ENCODE assay signal across 8 mouse cellular contexts in genomic region chr14:62836926-62837640, GRCm38 (mm10). TPM values are rescaled to one million over a fixed set of nuclear protein-coding genes. Genes with fewer than 3 reads are reported as not detected.
DNase-seq lines count a peak whose midpoint lies in the region; ATAC-seq and TF ChIP-seq lines count a peak whose summit lies in the region.

No protein-coding gene starts in this region.

- ATAC-seq in forebrain, postnatal 0 days = peak; percentile 96
- ATAC-seq in lung, embryonic 15.5 days (ENCODE audit: borderline replicate concordance, extremely low read depth, low FRiP score, low TSS enrichment) = peak; percentile 96

- no peaks in the 10 kb centered on the region; the same call in 1 of the 2 replicates for H3K79me2 ChIP-seq in MEL (ENCODE audit: control insufficient read depth, insufficient read depth, low read length, poor library complexity)

- peaks cover 0 to 19% of the 10 kb centered on the region in 2 experiments; a peak in 2 of 4 replicates for H3K36me3 ChIP-seq in MEL (ENCODE audit: control insufficient read depth in 1 of 2, insufficient read depth in 2 of 2, low read length in 2 of 2)
- no peaks in the 10 kb centered on the region for H3K36me3 ChIP-seq in forebrain, postnatal 0 days (ENCODE audit: insufficient read depth)
- H3K36me3 ChIP-seq in lung, embryonic 15.5 days = no peaks in the 10 kb centered on the region

- H3K9ac ChIP-seq in MEL (ENCODE audit: control insufficient read depth, low read depth, low read length, poor library complexity, severe bottlenecking) = peak overlapping the region; percentile 61
- H3K9ac ChIP-seq in forebrain, postnatal 0 days = peak overlapping the region; percentile 51
- H3K9ac ChIP-seq in lung, embryonic 15.5 days = peak overlapping the region; percentile 17

- no peaks in the 10 kb centered on the region for H3K9me3 ChIP-seq in MEL (replicated peaks; ENCODE audit: insufficient read depth, low read length)
- H3K9me3 ChIP-seq in forebrain, postnatal 0 days (ENCODE audit: low read length) = no peaks in the 10 kb centered on the region
- H3K9me3 ChIP-seq in lung, embryonic 15.5 days = no peaks in the 10 kb centered on the region

- peak; percentile 72 to 94 (median 78) for TF ChIP-seq CTCF in MEL (IDR thresholded peaks at IDR 0.05 in 2 of 3, conservative IDR thresholded peaks at IDR 0.05 in 1 of 3; ENCODE audit: control insufficient read depth in 1 of 3, insufficient read depth in 1 of 3, low read depth in 2 of 3, low read length in 3 of 3, poor library complexity in 1 of 3, severe bottlenecking in 1 of 3)
- TF ChIP-seq CTCF in cerebellum, adult 2 months (IDR thresholded peaks at IDR 0.05; ENCODE audit: borderline replicate concordance, insufficient read depth, low read depth, low read length) = peak; percentile 93
- peak; percentile 96 for TF ChIP-seq CTCF in forebrain, postnatal 0 days (IDR thresholded peaks at IDR 0.05; ENCODE audit: low read depth)

- H3K4me2 ChIP-seq in forebrain, postnatal 0 days (ENCODE audit: low read depth) = peak overlapping the region; percentile 56
- peak overlapping the region; percentile 58 for H3K4me2 ChIP-seq in lung, embryonic 15.5 days

- H3K27me3 ChIP-seq in MEL (ENCODE audit: control insufficient read depth in 1 of 2, insufficient read depth in 2 of 2, low read length in 2 of 2) = no peaks in the 10 kb centered on the region
- H3K27me3 ChIP-seq in cerebellum, adult 2 months (ENCODE audit: control insufficient read depth, insufficient read depth, low read length) = no peaks in the 10 kb centered on the region
- H3K27me3 ChIP-seq in forebrain, postnatal 0 days (ENCODE audit: insufficient read depth, low read length) = no peaks in the 10 kb centered on the region
- H3K27me3 ChIP-seq in lung, embryonic 15.5 days = no peaks in the 10 kb centered on the region

- H3K4me1 ChIP-seq in MEL (ENCODE audit: control insufficient read depth in 1 of 2, insufficient read depth in 2 of 2, low read length in 2 of 2) = peaks cover 3 to 18% of the 10 kb centered on the region in 2 experiments
- 0 out of 2 replicates have a peak, but pooled peaks cover 2% of the 10 kb centered on the region for H3K4me1 ChIP-seq in cerebellum, adult 2 months (ENCODE audit: control insufficient read depth, insufficient read depth, low read length)
- peaks cover 7% of the 10 kb centered on the region; the same call in 1 of the 2 replicates for H3K4me1 ChIP-seq in forebrain, postnatal 0 days (ENCODE audit: insufficient read depth)
- H3K4me1 ChIP-seq in lung, embryonic 15.5 days = peaks cover 11% of the 10 kb centered on the region

- DNase-seq in MEL (ENCODE audit: low read depth, low spot score) = peak; percentile 99
- DNase-seq in cerebellum, adult 2 months = peak; percentile 98 to 99
- peak; percentile 99 for DNase-seq in forebrain, postnatal 0 days
- DNase-seq in heart, postnatal 4 days = peak; percentile 98
- peak; percentile 98 to 99 for DNase-seq in layer of hippocampus, adult 8-10 months (ENCODE audit: low spot score in 2 of 2)
- peak; percentile 99 for DNase-seq in ovary, adult 18-20 months (ENCODE audit: low spot score)
- DNase-seq in thymus, postnatal 10 days (ENCODE audit: low spot score in 2 of 2) = peak; percentile 97 to 98

- H3K4me3 ChIP-seq in MEL (ENCODE audit: control insufficient read depth in 1 of 2, insufficient read depth in 1 of 2, low read depth in 2 of 2, low read length in 2 of 2) = peak overlapping the region; percentile 62 to 64
- peak overlapping the region; percentile 53 for H3K4me3 ChIP-seq in cerebellum, adult 2 months (replicated peaks; ENCODE audit: insufficient read depth, low read depth, low read length)
- peak overlapping the region; percentile 92 for H3K4me3 ChIP-seq in forebrain, postnatal 0 days (ENCODE audit: low read depth, low read length)
- H3K4me3 ChIP-seq in lung, embryonic 15.5 days = peak overlapping the region; percentile 87

- H3K27ac ChIP-seq in MEL (ENCODE audit: control insufficient read depth, low read depth, low read length) = peak overlapping the region; percentile 62
- no peak overlapping the region for H3K27ac ChIP-seq in cerebellum, adult 2 months (ENCODE audit: insufficient read depth, low read length)
- peak overlapping the region; percentile 81 for H3K27ac ChIP-seq in forebrain, postnatal 0 days (ENCODE audit: low read depth, low read length)
- H3K27ac ChIP-seq in lung, embryonic 15.5 days = peak overlapping the region; percentile 34

- WGBS in cerebellum, adult 2 months = under 1% methylated on average over 37 of the region's 37 CpGs
- under 1% methylated on average over 37 of the region's 37 CpGs for WGBS in forebrain, postnatal 0 days
- under 1% methylated on average over 37 of the region's 37 CpGs for WGBS in lung, embryonic 15.5 days

- no peak for TF ChIP-seq EP300 in MEL (IDR thresholded peaks at IDR 0.05; ENCODE audit: low read depth in 1 of 2, low read length in 2 of 2)

- TF ChIP-seq POLR2A in MEL (IDR thresholded peaks at IDR 0.05; ENCODE audit: control insufficient read depth in 1 of 2, insufficient read depth in 1 of 2, low read depth in 1 of 2, low read length in 2 of 2, poor library complexity in 1 of 2) = peak in 1 of 2 experiments; percentile 53; a peak in 2 of 4 replicates
- peak; percentile 31; the same call in 1 of the 2 replicates for TF ChIP-seq POLR2A in cerebellum, adult 2 months (IDR thresholded peaks at IDR 0.05; ENCODE audit: borderline replicate concordance, insufficient read depth, low read length)

- peak; percentile 33 for TF ChIP-seq RAD21 in MEL (IDR thresholded peaks at IDR 0.05; ENCODE audit: low read depth, low read length)

TF ChIP-seq in MEL, 35 proteins besides CTCF, POLR2A, EP300 and RAD21:
- TF ChIP-seq MXI1 (IDR thresholded peaks at IDR 0.05; ENCODE audit: low read depth, low read length) (peak; percentile 67; the same call in 1 of the 2 replicates), ZNF384 (IDR thresholded peaks at IDR 0.05; ENCODE audit: low read depth, low read length) (peak; percentile 98), ZMIZ1 (IDR thresholded peaks at IDR 0.05; ENCODE audit: low read depth, low read length) (no peak), ELF1 (IDR thresholded peaks at IDR 0.05; ENCODE audit: low read depth, low read length) (peak; percentile 90; the same call in 1 of the 2 replicates), TBP (IDR thresholded peaks at IDR 0.05; ENCODE audit: low read depth, low read length) (no peak), POLR2AphosphoS5 (IDR thresholded peaks at IDR 0.05; ENCODE audit: borderline replicate concordance, low read depth, low read length) (no peak), NELFE (IDR thresholded peaks at IDR 0.05; ENCODE audit: low read depth, low read length) (peak; percentile 32), USF2 (IDR thresholded peaks at IDR 0.05; ENCODE audit: borderline replicate concordance in 1 of 2, insufficient read depth in 1 of 2, low read depth in 1 of 2, low read length in 2 of 2) (no peak), CHD1 (IDR thresholded peaks at IDR 0.05; ENCODE audit: low read depth, low read length) (no peak), MYC (IDR thresholded peaks at IDR 0.05; ENCODE audit: low read depth, low read length) (peak; percentile 89), CHD2 (IDR thresholded peaks at IDR 0.05; ENCODE audit: low read length) (no peak), TCF12 (IDR thresholded peaks at IDR 0.05; ENCODE audit: low read depth, low read length) (no peak), NRF1 (IDR thresholded peaks at IDR 0.05; ENCODE audit: insufficient read depth, low read depth, low read length, poor library complexity, severe bottlenecking) (peak; percentile 85), ZC3H11A (IDR thresholded peaks at IDR 0.05; ENCODE audit: low read depth, low read length) (no peak), ZKSCAN1 (IDR thresholded peaks at IDR 0.05; ENCODE audit: low read depth, low read length) (no peak), ETS1 (IDR thresholded peaks at IDR 0.05; ENCODE audit: low read depth, low read length) (peak; percentile 67), USF1 (IDR thresholded peaks at IDR 0.05; ENCODE audit: low read depth, low read length) (peak; percentile 46), RCOR1 (IDR thresholded peaks at IDR 0.05; ENCODE audit: low read depth, low read length) (no peak; the same call in 1 of the 2 replicates), JUND (IDR thresholded peaks at IDR 0.05; ENCODE audit: low read depth, low read length) (peak; percentile 87), HCFC1 (IDR thresholded peaks at IDR 0.05; ENCODE audit: low read depth, low read length) (peak; percentile 98), GABPA (IDR thresholded peaks at IDR 0.05; ENCODE audit: low read depth, low read length) (no peak), POLR2AphosphoS2 (IDR thresholded peaks at IDR 0.05; ENCODE audit: low read length) (no peak), MEF2A (IDR thresholded peaks at IDR 0.05; ENCODE audit: extremely low read depth, insufficient replicate concordance, low read depth, low read length, poor library complexity, severe bottlenecking) (0 out of 2 replicates have a peak, but pooled peaks have one; percentile 28), MAX (IDR thresholded peaks at IDR 0.05; ENCODE audit: low read length) (no peak; the same call in none of the 2 replicates), SMC3 (IDR thresholded peaks at IDR 0.05; ENCODE audit: low read depth, low read length) (peak; percentile 29; the same call in 1 of the 2 replicates), KAT2A (conservative IDR thresholded peaks at IDR 0.05; ENCODE audit: low read depth, low read length) (peak; percentile 87), MAZ (IDR thresholded peaks at IDR 0.05; ENCODE audit: low read depth, low read length) (peak; percentile 81; the same call in 1 of the 2 replicates), SIN3A (IDR thresholded peaks at IDR 0.05; ENCODE audit: low read length) (peak; percentile 91)
TF ChIP-seq in MEL: peak in this region for 15.

RNA-seq across cellular contexts. Expression of gene Wdfy2, which starts 0.4 kb away (rescaled TPM):
- total RNA-seq in MEL (2012; rRNA removed) = 2.7 and 3.3 TPM in 2 replicates
- polyA plus RNA-seq in MEL (2012; ENCODE audit: insufficient read depth in 1 of 2, insufficient read length in 2 of 2, low read depth in 1 of 2, low replicate concordance in 2 of 2, missing spikeins in 1 of 2) = 1 to 10 TPM in 1 of 2 experiments, not detected in 1; 4.1 TPM
- 15.1 and 15.8 TPM in 2 replicates for polyA plus RNA-seq in cerebellum, adult 2 months (2012; rRNA removed)
- total RNA-seq in forebrain, postnatal 0 days (2014; rRNA removed) = 14.6 and 18.4 TPM in 2 replicates
- 2.4 and 3.6 TPM in 2 replicates for polyA plus RNA-seq in forebrain, postnatal 0 days (2015; fragmentation: Nextera tagmentation; extraction: Ambion mirVana)
- 1 to 10 TPM; 8.0 to 8.3 TPM for total RNA-seq in heart, postnatal 4 days (2021)
- 10 to 100 TPM; 15.9 to 19.2 (median 17.7) TPM for total RNA-seq in layer of hippocampus, adult 8-10 months (2022)
- polyA plus RNA-seq in lung, embryonic 15.5 days (2015; fragmentation: Nextera tagmentation; extraction: Ambion mirVana) = 6.2 and 6.3 TPM in 2 replicates
